ENCODE assay signal across 11 mouse cellular contexts in the genomic region with DNA sequence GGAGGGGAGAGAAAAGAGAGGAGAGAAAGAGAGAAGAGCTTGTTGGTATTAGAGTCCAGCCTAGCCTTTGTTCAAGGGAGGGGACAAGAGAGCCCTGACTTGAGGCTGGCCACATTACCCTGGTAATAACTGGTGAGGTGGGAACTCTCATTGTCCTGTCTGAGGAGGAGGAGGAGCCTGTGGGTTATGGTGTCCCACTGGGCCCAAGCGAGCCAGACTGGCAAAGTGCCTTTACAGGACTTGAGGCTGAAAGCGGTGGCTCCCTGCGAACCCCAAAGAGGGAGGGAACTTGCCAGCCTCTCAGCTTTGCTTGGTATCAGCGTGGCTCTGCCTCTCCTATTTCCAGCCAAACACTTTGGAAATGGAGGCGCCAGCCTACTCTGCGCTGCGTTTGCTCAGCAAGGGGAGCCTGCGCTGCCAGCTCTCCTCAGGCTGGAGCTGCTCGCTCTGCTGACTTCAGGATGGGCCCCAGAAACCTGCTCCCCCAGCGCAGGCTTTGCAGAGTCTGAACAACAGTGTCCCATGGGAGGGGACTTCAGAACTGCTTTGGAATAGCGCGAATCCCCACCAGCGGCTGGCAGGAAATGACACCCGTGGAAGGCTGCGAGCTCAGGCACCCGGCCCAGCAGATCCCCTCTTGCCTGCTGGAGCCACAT.
A peak's percentile ranks its signal among the peaks of the same experiment; 100 is the strongest.
DNase-seq lines count a peak whose midpoint lies in the region; ATAC-seq and TF ChIP-seq lines count a peak whose summit lies in the region.
"Had no signal": no experiment of that assay in that cellular context is flagged by ENCODE, and none has a peak within 500 bp of the region (broad histone marks: within the 10 kb centered on the region; RNA-seq: fewer than 3 reads in every experiment).

No protein-coding gene starts in this region.

- peaks cover 12% of the 10 kb centered on the region for H3K27me3 ChIP-seq in kidney, embryonic 16.5 days (ENCODE audit: insufficient read depth, low read length)
- H3K27me3 ChIP-seq in stomach, embryonic 16.5 days (ENCODE audit: control insufficient read depth, insufficient read depth, low read length), result no peaks in the 10 kb centered on the region; the same call in 1 of the 2 replicates
- H3K27me3 ChIP-seq in stomach, postnatal 0 days (ENCODE audit: control insufficient read depth, insufficient read depth, low read length), result no peaks in the 10 kb centered on the region
- H3K27me3 ChIP-seq: Patski had no signal

- peak overlapping the region; percentile 22; the same call in 1 of the 2 replicates for H3K9ac ChIP-seq in kidney, embryonic 16.5 days (replicated peaks; ENCODE audit: low read length)
- peak overlapping the region; percentile 4; the same call in 1 of the 2 replicates for H3K9ac ChIP-seq in stomach, embryonic 16.5 days (ENCODE audit: low read length)
- H3K9ac ChIP-seq in stomach, postnatal 0 days (ENCODE audit: low read length), result no peak overlapping the region
- H3K9ac ChIP-seq: liver, embryonic 12.5 days had no signal

- no peak for TF ChIP-seq EP300 in stomach, postnatal 0 days (optimal IDR thresholded peaks at IDR 0.05)

- H3K36me3 ChIP-seq in kidney, embryonic 16.5 days (ENCODE audit: insufficient read depth, low read length), result no peaks in the 10 kb centered on the region
- H3K36me3 ChIP-seq in stomach, embryonic 16.5 days (ENCODE audit: control insufficient read depth, insufficient read depth, low read length), result no peaks in the 10 kb centered on the region
- H3K36me3 ChIP-seq in stomach, postnatal 0 days (ENCODE audit: control insufficient read depth, insufficient read depth, low read length), result no peaks in the 10 kb centered on the region
- H3K36me3 ChIP-seq: liver, embryonic 12.5 days had no signal

- no peak for ATAC-seq in kidney, embryonic 16.5 days (ENCODE audit: low FRiP score, low TSS enrichment)
- ATAC-seq in stomach, embryonic 16.5 days (ENCODE audit: insufficient read depth, low FRiP score), result no peak
- ATAC-seq in stomach, postnatal 0 days (ENCODE audit: low FRiP score, low TSS enrichment), result no peak
- ATAC-seq: liver, embryonic 12.5 days; Patski had no signal

- no peak overlapping the region for H3K27ac ChIP-seq in kidney, embryonic 16.5 days (ENCODE audit: low read length)
- no peak overlapping the region for H3K27ac ChIP-seq in stomach, embryonic 16.5 days (ENCODE audit: low read length)
- no peak overlapping the region for H3K27ac ChIP-seq in stomach, postnatal 0 days (replicated peaks)
- H3K27ac ChIP-seq: liver, embryonic 12.5 days had no signal

- WGBS in kidney, embryonic 16.5 days, result 42% methylated on average over 16 of the region's 16 CpGs
- WGBS in stomach, embryonic 16.5 days, result 58% methylated on average over 16 of the region's 16 CpGs
- 58% methylated on average over 16 of the region's 16 CpGs for WGBS in stomach, postnatal 0 days

- peaks cover 34% of the 10 kb centered on the region for H3K4me1 ChIP-seq in kidney, embryonic 16.5 days (ENCODE audit: insufficient read depth, low read length)
- peaks cover 26% of the 10 kb centered on the region for H3K4me1 ChIP-seq in stomach, embryonic 16.5 days (ENCODE audit: control insufficient read depth, insufficient read depth, low read length)
- H3K4me1 ChIP-seq in stomach, postnatal 0 days (replicated peaks; ENCODE audit: control insufficient read depth, insufficient read depth), result 0 out of 2 replicates have a peak, but pooled peaks cover 3% of the 10 kb centered on the region

- H3K4me3 ChIP-seq in kidney, embryonic 16.5 days (ENCODE audit: low read length), result no peak overlapping the region
- H3K4me3 ChIP-seq in stomach, embryonic 16.5 days (replicated peaks; ENCODE audit: low read length), result no peak overlapping the region
- no peak overlapping the region for H3K4me3 ChIP-seq in stomach, postnatal 0 days (ENCODE audit: low read depth, low read length)
- H3K4me3 ChIP-seq: liver, embryonic 12.5 days had no signal

- no peak overlapping the region for H3K4me2 ChIP-seq in kidney, embryonic 16.5 days (replicated peaks; ENCODE audit: low read depth, low read length)
- H3K4me2 ChIP-seq in stomach, embryonic 16.5 days (ENCODE audit: low read depth, low read length), result no peak overlapping the region
- no peak overlapping the region for H3K4me2 ChIP-seq in stomach, postnatal 0 days (replicated peaks; ENCODE audit: low read depth)
- H3K4me2 ChIP-seq: liver, embryonic 12.5 days had no signal

- H3K9me3 ChIP-seq in kidney, embryonic 16.5 days (ENCODE audit: low read length), result peaks cover 8% of the 10 kb centered on the region
- H3K9me3 ChIP-seq in stomach, embryonic 16.5 days (replicated peaks; ENCODE audit: control insufficient read depth, low read length), result peaks cover 5% of the 10 kb centered on the region; the same call in 1 of the 2 replicates
- no peaks in the 10 kb centered on the region for H3K9me3 ChIP-seq in stomach, postnatal 0 days (ENCODE audit: control insufficient read depth, low read length)

- DNase-seq in adrenal gland, postnatal 10 days, result peak; percentile 16
- DNase-seq in adrenal gland, adult 2 months, result no peak
- DNase-seq in kidney, adult 18-20 months, result no peak
- DNase-seq in stomach, postnatal 0 days (ENCODE audit: low spot score), result no peak
- no peak for DNase-seq in embryo, embryonic 10.5 days (ENCODE audit: low spot score)
- no peak for DNase-seq in frontal cortex, postnatal 36 days (ENCODE audit: low spot score in 2 of 2)
- DNase-seq: kidney, postnatal 14 days had no signal

- TF ChIP-seq CTCF in stomach, postnatal 0 days (IDR thresholded peaks at IDR 0.05; ENCODE audit: low read depth), result no peak
